Mouse (Mus musculus) skeletal muscle tissue, adult 2 months (tissue): ENCODE results near the gene Xrra1.
"Not testable (repeated sequence)": the region's sequence is repeated elsewhere in the genome, so short reads cannot be mapped to it uniquely, and the experiment has no call there.

Source experiments
- DNase-seq: peaks from one replicate; pipeline ENCODE4 v3.0.0-alpha.2; 2012; ENCODE audit warnings: low read depth, low spot score

The Xrra1 gene

GRCm38 (mm10) chr7:99947329-99947728 lies 88.4 kb downstream of the Xrra1 start:
- DNase-seq, result no peak

- DNase-seq, result no peak
Observed at GRCm38 (mm10) chr7:99953442-99954098, 94.7 kb downstream of the Xrra1 start.

GRCm38 (mm10) chr7:99954212-99954611 lies 95.3 kb downstream of the Xrra1 start:
- no peak for DNase-seq

- DNase-seq, result no peak
Observed at GRCm38 (mm10) chr7:99956095-99956494, 97.2 kb downstream of the Xrra1 start.

GRCm38 (mm10) chr7:99957226-99957965 lies 98.5 kb downstream of the Xrra1 start:
- no peak for DNase-seq

- DNase-seq, result not testable (repeated sequence)
Observed at GRCm38 (mm10) chr7:99960571-99960970, 101.7 kb downstream of the Xrra1 start.

GRCm38 (mm10) chr7:99961518-99961917 lies 102.6 kb downstream of the Xrra1 start:
- DNase-seq, result no peak

GRCm38 (mm10) chr7:99962536-99963236 lies 103.8 kb downstream of the Xrra1 start:
- peak; percentile 55 for DNase-seq

GRCm38 (mm10) chr7:99963237-99963860 lies 104.4 kb downstream of the Xrra1 start:
- no peak for DNase-seq

GRCm38 (mm10) chr7:99965020-99965841 lies 106.3 kb downstream of the Xrra1 start:
- no peak for DNase-seq

GRCm38 (mm10) chr7:99966011-99966721 lies 107.2 kb downstream of the Xrra1 start:
- no peak for DNase-seq
